Mouse (Mus musculus): ENCODE measurements around the gene Rnf150.

Rnf150 gene

GRCm38 (mm10) chr8:82939912-82940311 is 76.8 kb downstream of the Rnf150 start:
- no peak for DNase-seq (ENCODE audit: low read depth, low spot score)

- no peak for DNase-seq (ENCODE audit: low read depth, low spot score)
Measured at GRCm38 (mm10) chr8:82943223-82944006, 80.3 kb downstream of the Rnf150 start.

DNA sequence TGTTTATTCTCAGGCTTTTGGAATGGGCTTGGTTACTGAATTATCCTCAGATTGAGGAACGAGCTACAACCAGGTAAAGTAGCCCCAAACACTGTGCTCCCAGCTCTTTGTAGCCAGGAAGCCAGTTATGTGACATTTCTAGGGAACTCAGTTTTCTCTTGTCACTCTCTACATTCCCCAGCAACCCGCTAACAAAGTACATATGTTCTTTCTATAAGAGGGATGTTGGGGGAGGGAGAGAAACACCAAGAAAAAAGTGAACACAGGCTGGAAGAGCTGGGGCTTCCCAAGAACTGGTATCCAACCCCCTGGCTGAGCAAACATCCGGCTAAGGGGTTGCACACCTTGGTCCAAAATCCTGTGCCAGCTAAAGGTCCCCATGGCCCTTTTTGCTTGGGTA is 82.7 kb downstream of the Rnf150 start:
- no peak for DNase-seq (ENCODE audit: low read depth, low spot score)

DNA sequence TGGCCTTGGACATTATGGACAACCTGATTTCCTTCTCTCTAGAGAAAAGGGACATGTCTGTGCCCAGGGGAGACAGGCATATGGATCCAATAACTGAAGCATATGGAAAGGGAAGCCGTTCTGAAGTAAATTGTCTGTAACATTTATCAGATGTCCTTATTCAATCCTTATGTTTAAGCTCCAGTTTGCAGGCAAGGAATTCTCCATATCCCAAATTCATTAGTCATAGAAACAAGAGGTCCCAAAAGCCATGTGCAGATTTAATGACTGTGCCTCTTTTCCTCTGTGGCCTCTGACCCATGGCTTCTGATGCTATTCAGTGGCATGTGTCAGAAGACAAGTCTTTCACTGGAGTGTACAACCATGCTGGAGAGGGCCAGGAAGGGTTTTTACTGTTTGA is 83.5 kb downstream of the Rnf150 start:
- DNase-seq (ENCODE audit: low read depth, low spot score): no peak

DNA sequence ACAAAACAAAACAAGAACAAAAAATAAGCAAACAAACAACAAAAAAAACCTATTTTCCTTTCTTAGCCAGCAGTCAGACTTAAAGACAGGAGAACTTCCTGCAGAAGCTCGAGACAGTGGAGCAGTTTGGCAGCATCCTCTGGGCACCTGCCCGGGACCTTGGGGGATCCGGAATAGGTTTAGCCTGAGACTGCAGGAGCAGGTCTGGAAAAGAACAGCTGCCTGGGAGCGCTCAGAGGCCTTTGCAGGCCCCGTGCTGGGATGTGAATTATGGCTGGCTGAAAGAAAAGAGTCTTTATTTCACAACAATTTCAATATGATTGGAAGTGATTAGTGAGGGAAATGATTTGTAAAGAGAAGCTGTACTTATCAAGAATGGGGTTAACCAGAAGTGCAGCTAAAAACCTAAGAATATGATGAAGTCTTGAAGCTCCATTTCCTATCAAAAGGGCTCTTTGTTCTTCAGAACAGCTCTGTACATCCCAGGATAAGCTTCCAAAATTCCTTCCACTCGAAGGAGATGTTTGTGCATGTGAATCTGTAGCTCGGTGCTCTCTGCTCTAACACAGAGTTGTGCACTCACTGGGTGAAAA is 92.1 kb downstream of the Rnf150 start:
- DNase-seq (ENCODE audit: low read depth, low spot score): no peak

DNA sequence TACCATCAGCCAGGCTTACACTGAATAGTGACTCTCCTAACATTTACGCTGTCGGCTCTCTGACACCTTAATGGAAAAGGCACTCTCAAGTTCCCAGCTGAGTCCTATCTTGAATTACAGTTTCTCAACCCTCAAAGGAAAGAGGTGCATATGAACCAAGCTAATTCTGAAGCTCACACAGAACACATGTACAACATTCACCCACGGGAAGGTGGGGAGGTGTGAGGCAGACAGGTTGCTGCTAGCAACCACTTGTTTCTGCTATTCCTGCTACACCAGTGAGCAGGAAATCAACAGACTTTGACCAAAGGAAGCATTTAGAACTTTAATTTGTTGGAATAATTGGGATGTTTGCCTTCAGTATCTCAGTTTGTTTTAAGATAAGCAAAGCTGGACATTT is 96.3 kb downstream of the Rnf150 start:
- DNase-seq (ENCODE audit: low read depth, low spot score): no peak

DNA sequence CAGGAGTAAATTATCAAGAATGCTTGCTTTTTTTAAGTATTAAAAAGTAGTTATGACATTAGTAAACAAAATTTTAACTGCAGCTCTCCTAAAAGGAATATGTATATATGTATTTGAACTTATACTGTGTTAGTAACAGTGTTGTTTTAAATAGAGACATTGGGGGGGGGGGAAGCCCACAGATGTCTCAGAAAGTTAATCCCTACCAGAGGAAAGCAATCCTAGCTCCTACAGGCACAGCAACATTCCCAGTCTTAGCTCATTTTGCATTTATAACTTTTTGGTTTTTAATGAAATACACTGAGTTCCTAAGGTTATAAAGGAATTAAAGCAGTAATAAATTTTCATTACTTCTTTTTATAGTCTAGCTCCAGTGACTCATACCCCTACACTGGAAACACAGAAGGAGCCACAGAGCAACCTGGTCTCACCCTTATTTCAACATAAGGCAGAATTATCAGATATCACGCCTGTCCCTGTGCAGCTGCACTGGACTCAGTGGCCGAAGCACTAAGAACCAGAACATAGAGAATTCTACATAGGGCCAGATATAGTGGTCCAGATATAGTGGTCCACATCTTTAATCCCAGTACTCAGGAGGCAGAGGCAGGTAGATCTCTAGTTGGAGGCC is 96.9 kb downstream of the Rnf150 start:
- no peak for DNase-seq (ENCODE audit: low read depth, low spot score)

DNA sequence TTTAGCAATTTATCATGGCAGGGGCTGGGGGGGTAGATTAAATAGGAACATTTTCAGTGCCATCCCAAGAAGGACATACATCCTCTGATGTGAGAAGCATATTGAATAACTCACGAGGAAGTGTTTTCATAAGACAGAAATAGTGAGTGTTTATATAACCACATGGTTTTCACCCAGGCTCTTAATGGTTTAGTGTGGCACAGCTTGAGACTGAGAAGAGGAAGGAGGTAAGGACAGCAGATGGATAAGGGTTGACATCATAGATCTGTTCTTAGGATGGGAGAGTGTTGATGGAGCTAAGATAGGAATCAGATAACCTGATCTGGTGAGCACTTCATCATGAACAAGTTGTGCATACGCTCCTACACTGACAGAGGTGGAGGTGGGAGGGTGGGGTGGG is 101.4 kb downstream of the Rnf150 start:
- DNase-seq (ENCODE audit: low read depth, low spot score): no peak

DNA sequence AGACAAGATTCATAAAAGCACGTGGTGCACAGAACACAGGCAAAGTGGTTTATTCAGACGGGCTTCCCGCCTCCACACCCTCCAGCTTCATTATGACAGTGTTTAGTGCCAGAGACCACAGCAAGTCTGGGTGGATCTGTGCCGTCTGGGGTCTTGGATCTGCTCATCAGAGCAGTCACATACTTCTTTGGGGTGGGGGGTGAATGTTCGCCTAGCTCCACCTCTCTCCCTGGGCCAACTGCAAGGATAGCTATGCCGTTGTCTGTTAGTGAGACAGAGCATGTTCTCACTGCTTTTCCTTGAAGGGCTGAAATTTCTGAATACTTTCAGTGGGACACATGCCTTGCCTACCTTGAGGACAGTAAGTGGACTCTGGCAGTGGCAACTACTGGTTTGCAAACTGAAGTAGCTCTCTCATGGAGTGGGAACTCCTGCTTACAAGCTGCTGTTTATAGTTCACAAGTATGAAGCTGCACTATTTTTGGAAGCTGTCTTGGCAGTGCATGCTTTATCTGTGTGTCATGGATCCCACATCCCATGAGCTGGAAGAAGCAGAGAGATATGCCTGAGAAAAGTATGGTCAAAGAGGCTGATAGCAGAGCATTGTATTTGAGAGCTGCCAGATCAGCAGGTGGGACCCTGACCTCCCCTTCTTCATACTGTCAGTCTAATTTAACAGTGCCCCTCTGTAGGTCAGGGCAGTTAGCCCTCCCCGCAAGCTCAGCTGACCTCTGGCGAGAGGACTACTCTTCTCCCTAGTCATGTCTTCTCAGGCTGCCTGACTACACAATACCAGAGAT is 104.9 kb downstream of the Rnf150 start:
- no peak for DNase-seq (ENCODE audit: low read depth, low spot score)

DNA sequence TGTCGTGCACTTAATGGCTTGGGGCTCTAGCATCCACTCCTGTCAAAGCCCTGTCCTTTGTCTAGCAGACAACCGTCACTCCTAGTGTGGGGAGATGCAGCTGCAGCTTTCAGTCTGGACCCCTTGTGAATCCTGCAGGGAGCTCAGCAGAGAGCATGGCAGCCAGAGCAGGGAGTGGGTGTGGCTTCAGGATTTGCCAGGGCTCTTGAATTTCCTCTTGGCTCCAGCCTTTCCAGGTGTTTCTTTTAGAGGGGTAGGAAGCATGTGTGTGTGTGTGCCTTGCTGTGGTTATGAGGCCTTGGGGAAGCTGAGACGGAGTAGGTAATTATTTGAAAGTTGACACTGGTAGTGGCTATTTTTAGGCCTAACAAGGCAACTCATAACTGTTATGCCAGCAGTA is 106.8 kb downstream of the Rnf150 start:
- DNase-seq (ENCODE audit: low read depth, low spot score): no peak

DNA sequence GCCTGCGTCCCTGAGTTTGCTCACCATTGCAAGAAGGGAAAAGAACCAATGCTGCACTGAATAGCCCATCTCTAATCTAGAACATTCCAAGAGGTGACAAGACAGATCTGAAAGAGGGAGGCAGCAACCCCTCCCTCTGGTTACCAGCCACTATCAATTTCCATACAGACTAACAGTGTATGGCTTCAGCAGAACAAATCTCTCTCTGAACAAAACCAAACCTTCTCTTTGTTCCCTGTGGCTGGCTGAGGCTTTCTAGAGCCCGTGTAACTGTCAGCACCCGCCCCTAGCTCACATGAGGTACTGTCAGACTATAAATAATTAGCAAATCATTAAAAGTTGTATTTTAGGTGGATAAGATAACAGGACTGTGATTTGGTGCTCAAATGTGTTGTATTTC is 109.7 kb downstream of the Rnf150 start:
- no peak for DNase-seq (ENCODE audit: low read depth, low spot score)

GRCm38 (mm10) chr8:82973331-82973730 is 110.2 kb downstream of the Rnf150 start:
- no peak for DNase-seq (ENCODE audit: low read depth, low spot score)

DNA sequence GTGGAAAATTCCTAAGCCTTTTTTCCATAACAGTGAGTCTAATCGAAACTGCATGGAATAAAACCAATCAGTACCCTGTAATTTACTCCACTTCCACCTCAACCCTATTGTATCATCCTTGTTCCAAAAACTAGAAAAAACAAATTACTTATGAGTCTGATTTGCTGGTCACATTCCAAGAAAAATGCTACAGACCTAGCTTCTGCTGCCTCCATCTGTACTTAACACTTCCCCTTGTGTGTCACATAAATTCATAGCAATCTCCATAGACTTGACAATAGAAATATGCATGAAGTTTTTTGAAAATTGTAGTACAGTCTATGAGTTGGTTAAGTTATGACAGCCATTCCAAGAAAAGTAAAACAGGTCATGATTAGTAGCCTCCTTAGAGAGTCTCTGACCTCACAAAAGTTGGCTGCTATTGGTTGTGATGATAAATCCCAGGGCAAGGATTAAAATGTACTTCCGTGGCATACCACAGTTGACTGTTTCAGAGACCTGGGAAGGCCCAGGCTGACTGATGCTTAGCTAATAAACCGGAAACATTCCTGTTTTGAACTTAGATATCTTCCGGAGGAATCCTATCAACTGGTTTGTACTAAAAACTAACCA is 118.2 kb downstream of the Rnf150 start:
- DNase-seq (ENCODE audit: low read depth, low spot score): no peak

- DNase-seq (ENCODE audit: low read depth, low spot score): no peak
Measured at GRCm38 (mm10) chr8:82982873-82983272, 119.7 kb downstream of the Rnf150 start.

GRCm38 (mm10) chr8:82983301-82983700 is 120.1 kb downstream of the Rnf150 start:
- DNase-seq (ENCODE audit: low read depth, low spot score): no peak

- DNase-seq (ENCODE audit: low read depth, low spot score): no peak
Measured at GRCm38 (mm10) chr8:82992093-82992492, 128.9 kb downstream of the Rnf150 start.

GRCm38 (mm10) chr8:82995727-82996438 is 132.7 kb downstream of the Rnf150 start:
- DNase-seq (ENCODE audit: low read depth, low spot score): no peak

DNA sequence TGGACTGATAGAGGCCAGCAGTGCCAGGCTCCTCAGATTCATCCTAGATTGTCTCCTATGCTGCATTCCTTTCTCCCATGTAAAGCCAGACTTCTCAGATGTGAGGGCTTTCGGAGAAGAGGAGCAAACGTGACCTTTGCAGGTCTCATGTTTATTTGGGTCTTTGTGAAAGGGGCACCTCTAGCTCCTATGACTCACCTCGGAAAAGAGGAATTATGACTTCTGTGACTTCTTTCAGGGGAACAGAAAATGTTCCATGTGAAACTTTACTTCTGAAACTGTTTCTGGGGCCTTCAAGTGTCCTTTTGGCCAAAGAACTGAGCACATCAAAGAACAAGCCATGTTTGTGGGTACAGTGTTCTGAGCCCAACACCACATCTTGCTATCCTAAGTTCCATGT is 133.7 kb downstream of the Rnf150 start:
- DNase-seq (ENCODE audit: low read depth, low spot score): no peak

- no peak for DNase-seq (ENCODE audit: low read depth, low spot score)
Measured at GRCm38 (mm10) chr8:82998778-82999177, 135.6 kb downstream of the Rnf150 start.

DNA sequence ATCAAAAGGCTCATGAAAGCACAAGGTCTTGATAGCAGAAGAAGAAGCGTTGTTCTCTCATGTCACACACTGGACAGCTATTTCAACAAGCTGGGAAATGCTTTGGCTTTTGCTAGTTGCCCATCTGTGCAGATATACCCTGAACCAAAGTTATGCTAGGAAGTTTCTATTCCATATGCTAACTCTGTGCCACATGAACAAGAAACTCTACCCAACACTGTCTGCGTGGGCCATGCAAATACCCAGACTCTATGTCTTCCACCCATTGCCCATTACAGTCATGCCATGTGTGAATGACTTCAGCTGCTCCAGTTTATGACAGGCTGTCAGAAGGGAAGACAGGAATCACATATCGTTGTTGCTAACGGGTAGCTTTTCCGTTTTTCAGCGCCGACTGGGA is 140.0 kb downstream of the Rnf150 start:
- no peak for DNase-seq (ENCODE audit: low read depth, low spot score)

DNA sequence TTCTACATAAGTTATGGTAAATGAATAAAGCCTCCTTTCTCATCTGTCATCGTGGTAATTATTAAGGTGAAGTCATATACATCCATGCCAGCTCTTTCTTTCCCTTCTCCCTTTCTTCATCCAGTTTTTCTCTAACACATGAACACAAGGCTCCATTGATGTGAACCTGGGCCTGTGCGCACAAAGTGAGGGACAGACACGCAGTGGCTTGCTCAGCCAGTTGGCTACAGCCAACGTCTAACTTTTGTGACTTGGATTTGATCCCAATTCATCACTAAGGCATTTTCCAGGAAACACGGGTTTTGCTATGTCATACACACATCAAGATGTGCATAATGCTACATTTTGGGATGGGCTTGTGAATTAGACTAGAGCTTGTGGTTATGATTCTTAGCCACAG is 146.3 kb downstream of the Rnf150 start:
- no peak for DNase-seq (ENCODE audit: low read depth, low spot score)
